Mouse (Mus musculus) E14TG2a.4 (cell line): ENCODE measurements at regions not wholly inside any gene's neighbourhood (a gene's known extent, or its start where the extent isn't known, plus 50 kb on each side); places are given as distances from the start of the nearest gene placed in this dataset.

Experiments
- H3K27me3 ChIP-seq: 2 replicates; pipeline ENCODE4 v1.6.1; 2014; ENCODE audit warnings: low read length, control low read depth; ENCODE audit not compliant: insufficient read depth
- H3K36me3 ChIP-seq: 2 replicates; pipeline ENCODE4 v1.6.1; 2014; ENCODE audit warnings: low read length, control low read depth; ENCODE audit not compliant: insufficient read depth
- H3K4me1 ChIP-seq: replicated peaks from 2 replicates; pipeline ENCODE4 v1.6.1; 2014; ENCODE audit warnings: low read depth, low read length, control low read depth
- H3K4me3 ChIP-seq: replicated peaks from 2 replicates; pipeline ENCODE4 v1.5.1; 2014; ENCODE audit warnings: mild to moderate bottlenecking, low read length
- H3K9me3 ChIP-seq: 2 replicates; pipeline ENCODE4 v1.6.1; 2014; ENCODE audit warnings: low read length, control low read depth
- CTCF ChIP-seq: conservative IDR thresholded peaks from 2 replicates; pipeline ENCODE4 v1.5.1; 2014; ENCODE audit warnings: low read length
- NANOG ChIP-seq: IDR thresholded peaks from 2 replicates; pipeline ENCODE4 v1.6.1; 2014; ENCODE audit warnings: borderline replicate concordance, low read length, mixed read lengths
- POU5F1 ChIP-seq: IDR thresholded peaks from 2 replicates; pipeline ENCODE4 v1.6.1; 2014; ENCODE audit warnings: low read length, borderline replicate concordance

DNA sequence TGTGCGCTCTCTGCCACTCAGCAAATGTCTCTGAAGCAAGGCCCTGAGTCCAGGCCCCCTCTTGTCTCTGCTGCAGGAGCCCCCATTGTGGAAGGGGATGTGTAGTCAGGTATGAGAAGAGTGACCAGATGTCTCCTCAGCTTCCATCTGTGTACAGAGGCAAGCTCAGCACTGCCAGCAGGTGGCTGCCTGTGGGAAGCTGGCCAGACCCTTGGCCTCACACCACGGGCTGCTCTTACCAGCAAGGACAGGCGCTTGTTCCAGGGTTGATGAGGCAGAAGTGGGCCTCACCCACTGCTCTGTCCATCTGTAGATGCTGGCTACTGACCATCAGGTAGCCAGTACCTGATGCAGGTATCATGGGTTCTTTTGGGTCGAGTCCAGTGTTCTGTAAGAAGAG lies 69.4 kb upstream of the Hdac4 start:
- H3K36me3 ChIP-seq = no peaks in the 10 kb centered on the region
- peaks cover 8% of the 10 kb centered on the region for H3K9me3 ChIP-seq
- no peak overlapping the region for H3K4me3 ChIP-seq
- TF ChIP-seq POU5F1 (no peak), NANOG (no peak), CTCF (no peak)
- H3K27me3 ChIP-seq = peaks cover 3% of the 10 kb centered on the region; the same call in 1 of the 2 replicates
- no peaks in the 10 kb centered on the region for H3K4me1 ChIP-seq

DNA sequence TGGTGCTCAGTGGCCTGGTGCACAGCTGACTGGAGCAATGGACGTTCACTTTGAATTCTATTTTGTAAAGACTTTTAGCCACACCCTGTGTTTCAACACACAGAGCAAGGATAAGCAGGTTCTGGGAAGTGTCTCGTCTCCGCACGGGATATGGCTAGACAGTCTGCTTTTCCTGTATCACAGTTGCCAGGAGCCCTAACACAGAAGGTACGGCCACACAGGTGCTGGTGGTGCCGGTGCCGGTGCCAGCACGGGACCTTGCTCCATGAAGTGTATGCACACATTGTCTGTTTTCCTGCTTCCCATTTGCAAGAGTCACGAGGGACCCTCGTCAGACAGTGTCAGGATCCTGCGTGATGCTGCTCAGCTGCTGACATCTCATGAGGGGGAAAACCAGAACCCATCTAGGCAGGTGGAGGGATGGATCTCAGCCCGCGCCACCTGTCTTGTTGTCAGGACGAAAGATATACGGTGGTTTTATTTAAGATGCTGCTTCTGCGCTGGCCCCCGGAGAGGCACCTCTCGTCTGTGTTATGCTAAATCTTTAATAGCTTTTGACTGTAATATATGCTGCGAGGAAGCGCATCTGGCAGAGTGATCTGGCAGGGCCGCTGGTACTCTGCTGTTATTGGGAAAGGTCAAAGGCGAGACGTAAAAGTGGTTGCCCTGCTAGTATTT lies 64.4 kb upstream of the Hdac4 start:
- H3K36me3 ChIP-seq = no peaks in the 10 kb centered on the region
- 0 out of 2 replicates have a peak, but pooled peaks cover 2% of the 10 kb centered on the region for H3K4me1 ChIP-seq
- H3K9me3 ChIP-seq = no peaks in the 10 kb centered on the region
- H3K4me3 ChIP-seq = no peak overlapping the region
- no peaks in the 10 kb centered on the region for H3K27me3 ChIP-seq
- no peak for TF ChIP-seq CTCF
- TF ChIP-seq POU5F1 = no peak
- TF ChIP-seq NANOG = no peak

DNA sequence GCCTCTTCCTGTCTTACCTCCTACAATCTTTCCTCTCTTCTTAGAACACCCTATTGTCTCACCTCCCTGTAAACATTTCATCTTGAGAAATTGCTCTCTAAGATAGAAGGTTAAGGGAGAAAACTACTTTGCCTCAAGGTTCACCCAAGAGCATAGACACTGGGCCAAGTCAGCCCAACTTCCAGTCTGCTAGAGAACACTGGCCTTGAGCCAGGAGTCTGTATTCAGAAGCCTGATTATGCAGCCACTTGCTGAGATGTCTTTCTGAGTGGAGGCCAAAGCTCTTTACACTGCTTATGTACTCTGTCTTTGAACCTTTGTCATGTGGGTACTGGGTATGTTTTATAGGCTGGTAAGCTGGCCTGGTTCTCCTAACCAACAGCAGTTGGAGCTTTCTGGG lies 62.5 kb upstream of the Hdac4 start:
- Histone ChIP-seq H3K4me1 (0 out of 2 replicates have a peak, but pooled peaks cover 2% of the 10 kb centered on the region), H3K36me3 (no peaks in the 10 kb centered on the region), H3K27me3 (no peaks in the 10 kb centered on the region), H3K4me3 (no peak overlapping the region), H3K9me3 (no peaks in the 10 kb centered on the region)
- no peak for TF ChIP-seq NANOG
- no peak for TF ChIP-seq POU5F1
- no peak for TF ChIP-seq CTCF

DNA sequence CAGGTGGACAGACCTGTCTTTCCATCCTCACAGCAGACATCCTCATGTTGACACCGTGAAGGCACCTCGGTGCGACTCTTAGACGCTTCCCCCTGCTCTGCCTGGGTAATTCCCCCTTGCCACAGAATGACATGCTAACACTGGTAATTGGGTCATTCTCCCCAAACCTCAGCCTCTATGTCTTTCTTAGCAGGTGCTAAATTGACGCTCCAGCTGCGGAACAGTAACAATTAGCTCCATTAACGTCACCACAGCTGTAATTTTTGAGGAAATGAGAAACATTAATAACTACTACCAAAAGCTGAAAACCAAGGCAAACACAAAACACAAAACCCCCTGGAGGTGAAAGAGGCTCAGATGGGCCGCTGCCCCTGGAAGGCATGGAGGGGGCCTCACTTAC lies 57.6 kb upstream of the Hdac4 start:
- TF ChIP-seq NANOG = no peak
- Histone ChIP-seq H3K36me3 (no peaks in the 10 kb centered on the region), H3K4me3 (no peak overlapping the region), H3K4me1 (0 out of 2 replicates have a peak, but pooled peaks cover 3% of the 10 kb centered on the region), H3K27me3 (no peaks in the 10 kb centered on the region), H3K9me3 (no peaks in the 10 kb centered on the region)

DNA sequence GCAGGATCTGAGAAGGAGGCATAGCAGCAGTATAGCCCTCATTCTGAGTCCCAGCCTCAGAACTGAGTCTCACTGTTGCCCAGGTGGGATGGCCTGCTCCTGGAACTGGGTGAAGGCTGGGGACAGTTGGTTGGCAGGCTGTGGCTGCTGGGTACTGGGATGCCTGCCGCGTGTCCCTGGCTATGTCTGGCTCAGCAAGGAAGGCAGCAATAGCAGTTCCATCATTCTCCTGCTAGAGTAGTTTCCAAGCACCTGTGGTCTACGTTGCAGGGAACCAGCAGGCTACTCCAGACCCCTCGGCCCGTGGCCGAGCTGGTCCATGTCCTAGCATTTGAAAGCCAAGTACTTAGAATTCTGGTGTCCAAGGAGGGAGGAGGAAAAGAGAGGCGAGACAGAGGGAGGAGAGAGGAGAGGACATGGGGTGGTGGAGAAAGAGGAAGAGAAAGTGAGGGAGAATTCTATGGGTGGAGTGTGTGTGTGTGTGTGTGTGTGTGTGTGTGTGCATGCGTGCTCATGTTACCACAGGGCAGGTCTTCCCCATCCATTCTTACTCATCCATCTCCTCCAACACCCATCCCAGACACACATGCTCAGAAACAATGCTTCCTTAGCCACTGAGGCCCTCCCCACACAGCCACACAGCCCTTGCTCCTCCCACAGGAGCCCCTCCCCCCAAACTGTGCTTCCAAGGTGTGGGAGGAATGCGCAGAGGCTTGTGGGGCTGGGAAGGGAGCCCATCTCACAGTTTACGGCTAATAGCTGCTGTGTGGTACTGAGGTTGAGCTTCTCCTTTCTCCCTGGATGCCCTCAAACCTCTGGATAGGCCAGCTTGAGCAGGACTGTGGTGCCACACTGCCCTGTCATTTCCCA lies 55.3 kb upstream of the Hdac4 start:
- TF ChIP-seq POU5F1 = no peak
- no peak for TF ChIP-seq NANOG
- TF ChIP-seq CTCF = no peak
- H3K36me3 ChIP-seq = no peaks in the 10 kb centered on the region
- no peak overlapping the region for H3K4me3 ChIP-seq
- 0 out of 2 replicates have a peak, but pooled peaks cover 3% of the 10 kb centered on the region for H3K4me1 ChIP-seq
- H3K27me3 ChIP-seq = no peaks in the 10 kb centered on the region
- H3K9me3 ChIP-seq = no peaks in the 10 kb centered on the region
